Comparison of ENCODE assay signal across 8 mouse cellular contexts in genomic region chr13:35798645-35799044, GRCm38 (mm10).
DNase-seq lines count a peak whose midpoint lies in the region; ATAC-seq lines count a peak whose summit lies in the region.

No protein-coding gene starts in this region.

- no peaks in the 10 kb centered on the region for H3K9me3 ChIP-seq in liver, embryonic 11.5 days (ENCODE audit: control insufficient read depth, low read length)
- no peaks in the 10 kb centered on the region for H3K9me3 ChIP-seq in heart, embryonic 15.5 days (replicated peaks)

- H3K4me1 ChIP-seq in liver, embryonic 11.5 days (replicated peaks; ENCODE audit: control insufficient read depth, insufficient read depth, low read length), result peaks cover 52% of the 10 kb centered on the region
- peaks cover 63% of the 10 kb centered on the region for H3K4me1 ChIP-seq in heart, embryonic 15.5 days (replicated peaks)

- DNase-seq in adrenal gland, postnatal 25 days, result peak; percentile 21
- no peak for DNase-seq in adrenal gland, postnatal 4 days (ENCODE audit: low spot score in 2 of 2)
- DNase-seq in liver, result peak; percentile 76
- DNase-seq in liver, embryonic 11.5 days (ENCODE audit: low spot score), result no peak
- peak; percentile 32 for DNase-seq in cerebellum, adult 11-12 months
- peak; percentile 32 for DNase-seq in lung, postnatal 25 days (ENCODE audit: low spot score)

- 61% methylated on average over 9 of the region's 9 CpGs for WGBS in liver, embryonic 11.5 days
- WGBS in heart, embryonic 15.5 days, result 39% methylated on average over 9 of the region's 9 CpGs

- H3K4me2 ChIP-seq in liver, embryonic 11.5 days, result no peak overlapping the region
- no peak overlapping the region for H3K4me2 ChIP-seq in heart, embryonic 15.5 days

- no peak for ATAC-seq in liver, embryonic 11.5 days (replicated peaks; ENCODE audit: low FRiP score)
- no peak for ATAC-seq in heart, embryonic 15.5 days (replicated peaks; ENCODE audit: insufficient number of reproducible peaks, insufficient read depth, low FRiP score, low read depth)
- no peak for ATAC-seq in erythroid progenitor cell, adult 5-6 weeks (replicated peaks; ENCODE audit: low FRiP score, poor library complexity, severe bottlenecking)

- H3K4me3 ChIP-seq in liver, embryonic 11.5 days (ENCODE audit: low read depth, low read length), result no peak overlapping the region
- no peak overlapping the region for H3K4me3 ChIP-seq in heart, embryonic 15.5 days

- no peaks in the 10 kb centered on the region for H3K27me3 ChIP-seq in liver, embryonic 11.5 days (replicated peaks; ENCODE audit: control insufficient read depth, insufficient read depth, low read length)
- H3K27me3 ChIP-seq in heart, embryonic 15.5 days, result no peaks in the 10 kb centered on the region

- no peak overlapping the region for H3K27ac ChIP-seq in liver, embryonic 11.5 days (ENCODE audit: low read depth, low read length)
- H3K27ac ChIP-seq in heart, embryonic 15.5 days, result peak overlapping the region; percentile 86; the same call in 1 of the 2 replicates

- H3K36me3 ChIP-seq in liver, embryonic 11.5 days (ENCODE audit: control insufficient read depth, insufficient read depth, low read length), result no peaks in the 10 kb centered on the region
- no peaks in the 10 kb centered on the region for H3K36me3 ChIP-seq in heart, embryonic 15.5 days

- H3K9ac ChIP-seq in liver, embryonic 11.5 days (ENCODE audit: low read depth, low read length), result no peak overlapping the region
- no peak overlapping the region for H3K9ac ChIP-seq in heart, embryonic 15.5 days

Comparison
In these comparisons a context has a peak if more than half of its experiments do, and no peak if none do; other contexts are left out.
1. DNase-seq: peak in adrenal gland, postnatal 25 days (single experiment), liver (single experiment), cerebellum, adult 11-12 months (single experiment) and lung, postnatal 25 days (single experiment); none in adrenal gland, postnatal 4 days (0 of 2) and liver, embryonic 11.5 days (single experiment).